Comparison of ENCODE assay signal across 8 mouse cellular contexts in the genomic region with DNA sequence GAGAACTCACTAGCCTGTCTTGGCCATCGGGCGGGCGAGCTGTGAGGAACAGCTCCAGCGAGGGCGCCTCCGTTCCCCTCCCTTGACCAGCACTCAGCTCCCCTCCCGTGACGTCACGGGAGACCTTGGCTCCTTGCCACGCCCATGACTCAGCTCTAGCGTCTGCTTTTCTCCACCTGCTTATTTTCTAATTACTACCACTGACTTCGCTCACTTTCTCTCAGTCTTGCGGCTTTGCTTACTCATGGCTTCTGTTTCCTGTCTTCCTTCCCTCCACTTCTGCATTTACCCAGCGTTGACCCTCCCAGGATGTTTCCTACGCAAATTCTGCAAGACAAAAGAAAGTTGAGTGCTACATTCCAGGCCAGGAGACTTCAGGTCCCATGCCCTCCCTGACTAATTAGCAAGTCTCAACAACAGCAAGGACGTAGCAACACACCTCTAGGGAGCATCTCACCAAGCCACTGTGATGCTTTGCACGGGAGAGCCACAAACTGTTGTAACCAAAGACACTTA. TPM values are rescaled to one million over a fixed set of nuclear protein-coding genes. Genes with fewer than 3 reads are reported as not detected.
DNase-seq lines count a peak whose midpoint lies in the region; ATAC-seq and TF ChIP-seq lines count a peak whose summit lies in the region.

No protein-coding gene starts in this region.

- 0 out of 2 replicates have a peak, but pooled peaks cover 4% of the 10 kb centered on the region for H3K27me3 ChIP-seq in embryonic facial prominence, embryonic 12.5 days
- H3K27me3 ChIP-seq in heart, embryonic 11.5 days (ENCODE audit: control insufficient read depth, insufficient read depth, low read length) = peaks cover 59% of the 10 kb centered on the region
- no peaks in the 10 kb centered on the region for H3K27me3 ChIP-seq in lung, postnatal 0 days (replicated peaks; ENCODE audit: insufficient read depth, low read length)

- peak overlapping the region; percentile 42 for H3K4me2 ChIP-seq in embryonic facial prominence, embryonic 12.5 days (replicated peaks)
- peak overlapping the region; percentile 56 for H3K4me2 ChIP-seq in heart, embryonic 11.5 days
- H3K4me2 ChIP-seq in lung, postnatal 0 days (replicated peaks; ENCODE audit: low read depth, low read length) = peak overlapping the region; percentile 32

- peak; percentile 36; the same call in 1 of the 2 replicates for TF ChIP-seq EP300 in lung, postnatal 0 days (IDR thresholded peaks at IDR 0.05)

- H3K9me3 ChIP-seq in embryonic facial prominence, embryonic 12.5 days = no peaks in the 10 kb centered on the region
- H3K9me3 ChIP-seq in heart, embryonic 11.5 days (replicated peaks; ENCODE audit: control insufficient read depth, low read length) = no peaks in the 10 kb centered on the region
- no peaks in the 10 kb centered on the region for H3K9me3 ChIP-seq in lung, postnatal 0 days (ENCODE audit: low read length)

- no peaks in the 10 kb centered on the region for H3K36me3 ChIP-seq in embryonic facial prominence, embryonic 12.5 days
- no peaks in the 10 kb centered on the region for H3K36me3 ChIP-seq in heart, embryonic 11.5 days (ENCODE audit: control insufficient read depth, insufficient read depth, low read length)
- H3K36me3 ChIP-seq in lung, postnatal 0 days (ENCODE audit: insufficient read depth, low read length) = no peaks in the 10 kb centered on the region

- ATAC-seq in embryonic facial prominence, embryonic 12.5 days (ENCODE audit: insufficient number of reproducible peaks, insufficient read depth, low FRiP score, low TSS enrichment) = no peak; the same call in 1 of the 2 replicates
- ATAC-seq in heart, embryonic 11.5 days (replicated peaks; ENCODE audit: insufficient number of reproducible peaks, low FRiP score, low TSS enrichment) = peak; percentile 79
- peak; percentile 80 for ATAC-seq in lung, postnatal 0 days

- DNase-seq in CD8-positive naive resting alpha-beta T cell, adult 2 months (ENCODE audit: low read depth in 2 of 2, low spot score in 2 of 2) = peak; percentile 12 to 18
- peak; percentile 90 for DNase-seq in adrenal gland, postnatal 25 days
- DNase-seq in kidney, adult 9 months = peak; percentile 68
- peak; percentile 86 for DNase-seq in lung, postnatal 0 days (ENCODE audit: low spot score)
- peak; percentile 77 for DNase-seq in ovary, adult 18-20 months (ENCODE audit: low spot score)
- DNase-seq in thymus, postnatal 0 days (ENCODE audit: low spot score) = peak; percentile 64

- H3K4me3 ChIP-seq in embryonic facial prominence, embryonic 12.5 days = 0 out of 2 replicates have a peak overlapping the region, but pooled peaks have one; percentile 3
- peak overlapping the region; percentile 20 for H3K4me3 ChIP-seq in heart, embryonic 11.5 days (ENCODE audit: low read depth, low read length)
- H3K4me3 ChIP-seq in lung, postnatal 0 days (ENCODE audit: low read depth, low read length) = no peak overlapping the region

- no peak overlapping the region for H3K9ac ChIP-seq in embryonic facial prominence, embryonic 12.5 days
- peak overlapping the region; percentile 29; the same call in 1 of the 2 replicates for H3K9ac ChIP-seq in heart, embryonic 11.5 days (ENCODE audit: low read depth, low read length)
- H3K9ac ChIP-seq in lung, postnatal 0 days (replicated peaks; ENCODE audit: low read depth) = no peak overlapping the region

- TF ChIP-seq CTCF in lung, postnatal 0 days (IDR thresholded peaks at IDR 0.05) = no peak

- H3K27ac ChIP-seq in embryonic facial prominence, embryonic 12.5 days = no peak overlapping the region
- H3K27ac ChIP-seq in heart, embryonic 11.5 days (ENCODE audit: low read depth, low read length) = no peak overlapping the region
- H3K27ac ChIP-seq in lung, postnatal 0 days (ENCODE audit: low read length) = no peak overlapping the region

- peaks cover 10% of the 10 kb centered on the region for H3K4me1 ChIP-seq in embryonic facial prominence, embryonic 12.5 days
- H3K4me1 ChIP-seq in heart, embryonic 11.5 days (ENCODE audit: control insufficient read depth, insufficient read depth, low read length) = no peaks in the 10 kb centered on the region
- no peaks in the 10 kb centered on the region for H3K4me1 ChIP-seq in lung, postnatal 0 days (ENCODE audit: insufficient read depth, low read depth, low read length)

- 3% methylated on average over 17 of the region's 17 CpGs for WGBS in embryonic facial prominence, embryonic 12.5 days
- 3% methylated on average over 17 of the region's 17 CpGs for WGBS in heart, embryonic 11.5 days (ENCODE audit: insufficient replicate concordance)
- 6% methylated on average over 17 of the region's 17 CpGs for WGBS in lung, postnatal 0 days

RNA-seq across cellular contexts. Expression of a gene that starts 26.3 kb away (rescaled TPM):
- 33.8 and 53.7 TPM in 2 replicates for total RNA-seq in adrenal gland, postnatal 25 days (2021)
- polyA plus RNA-seq in embryonic facial prominence, embryonic 12.5 days (2016; fragmentation: Nextera tagmentation; extraction: Ambion mirVana) = 81.4 and 86.3 TPM in 2 replicates
- 54.9 and 69.5 TPM in 2 replicates for polyA plus RNA-seq in heart, embryonic 11.5 days (2014; fragmentation: Nextera tagmentation; extraction: Ambion mirVana)
- 90.5 and 98.6 TPM in 2 replicates for polyA plus RNA-seq in lung, postnatal 0 days (2015; fragmentation: Nextera tagmentation; extraction: Ambion mirVana)
- polyA plus RNA-seq in thymus, postnatal 0 days (2015; fragmentation: Nextera tagmentation; extraction: Ambion mirVana) = 122 and 134 TPM in 2 replicates

Comparison
In these comparisons a context has a peak if more than half of its experiments do, and no peak if none do; other contexts are left out.
1. DNase-seq: peak in every context shown above with its lines; median percentile 90 in adrenal gland, postnatal 25 days; 86 in lung, postnatal 0 days; 77 in ovary, adult 18-20 months; 68 in kidney, adult 9 months; 64 in thymus, postnatal 0 days; 15 in CD8-positive naive resting alpha-beta T cell, adult 2 months.